Mouse (Mus musculus) testis, adult 2 months (tissue): Measurements from ENCODE around the gene Gm21987.

Source experiments
- CTCF ChIP-seq: fragments of 200-500 bp; IDR thresholded peaks from 2 replicates; pipeline ENCODE4 v1.5.1; 2012; ENCODE audit warnings: low read depth, mild to moderate bottlenecking, inconsistent platforms, low read length, moderate library complexity; ENCODE audit not compliant: control insufficient read depth, insufficient read depth, insufficient replicate concordance
- POLR2A ChIP-seq: fragments of 200-500 bp; IDR thresholded peaks from 2 replicates; pipeline ENCODE4 v1.6.1; 2012; ENCODE audit warnings: low read depth, mild to moderate bottlenecking, inconsistent platforms, low read length, moderate library complexity; ENCODE audit not compliant: control insufficient read depth

GRCm38 (mm10) chr16:38388757-38389156 lies 41.9 kb downstream of the Gm21987 start:
- no peak for TF ChIP-seq CTCF
- TF ChIP-seq POLR2A = no peak
